Mouse (Mus musculus) testis, adult 2 months (tissue): ENCODE results near the gene Cep112.

ENCODE experiments used
- CTCF ChIP-seq: fragments of 200-500 bp; IDR thresholded peaks from 2 replicates; pipeline ENCODE4 v1.5.1; 2012; ENCODE audit warnings: low read depth, mild to moderate bottlenecking, inconsistent platforms, low read length, moderate library complexity; ENCODE audit not compliant: control insufficient read depth, insufficient read depth, insufficient replicate concordance
- POLR2A ChIP-seq: fragments of 200-500 bp; IDR thresholded peaks from 2 replicates; pipeline ENCODE4 v1.6.1; 2012; ENCODE audit warnings: low read depth, mild to moderate bottlenecking, inconsistent platforms, low read length, moderate library complexity; ENCODE audit not compliant: control insufficient read depth

DNA sequence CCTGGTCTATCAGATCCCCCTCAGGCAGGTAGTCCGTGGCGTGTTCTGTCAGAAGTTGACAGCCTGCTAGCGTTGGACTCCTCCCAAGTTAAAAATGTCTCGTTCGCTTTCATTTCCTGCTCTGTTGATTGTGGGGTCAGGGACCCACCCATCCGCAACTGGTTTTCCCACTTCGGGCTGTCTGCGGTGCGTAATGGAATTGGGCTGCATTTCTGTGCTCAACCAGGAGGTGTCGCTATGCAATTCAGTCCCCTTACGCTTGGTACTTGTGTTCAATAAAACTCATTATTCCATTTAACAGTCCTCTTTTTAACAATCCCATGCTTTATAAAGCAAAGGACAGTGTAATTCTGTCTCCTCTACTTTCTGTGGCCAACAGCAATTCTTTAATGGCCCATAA is 464.1 kb downstream of the Cep112 start:
- TF ChIP-seq CTCF (peak; percentile 50; the same call in 1 of the 2 replicates), POLR2A (no peak)
